Mouse (Mus musculus): ENCODE measurements at regions not wholly inside any gene's neighbourhood (a gene's known extent, or its start where the extent isn't known, plus 50 kb on each side); places are given as distances from the start of the nearest gene placed in this dataset.

DNA sequence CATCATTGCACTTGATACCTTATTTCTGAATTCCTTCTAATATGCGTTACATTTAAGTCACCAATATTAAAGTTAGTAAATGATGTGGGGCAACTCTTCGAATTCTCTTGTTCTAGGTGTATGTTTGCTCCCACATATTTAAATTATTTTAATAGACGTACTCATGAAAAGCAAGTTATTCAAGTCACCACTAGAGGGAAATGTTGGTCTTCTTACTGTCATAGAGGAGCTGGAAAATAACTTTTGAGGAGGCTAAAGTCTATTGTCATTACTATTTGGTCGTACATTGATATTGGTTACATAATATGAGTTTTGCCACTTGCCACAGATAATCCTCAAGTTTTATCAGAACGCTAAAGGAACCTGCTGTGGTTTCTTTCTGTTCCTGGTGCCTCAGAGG is 582.9 kb downstream of the Rab28 start:
- Histone ChIP-seq H3K36me3 (ENCODE audit: control insufficient read depth, insufficient read depth, low read length) (no peaks in the 10 kb centered on the region), H3K4me3 (replicated peaks; ENCODE audit: low read length) (no peak overlapping the region), H3K4me2 (replicated peaks; ENCODE audit: low read depth, low read length, severe bottlenecking) (no peak overlapping the region), H3K27me3 (ENCODE audit: control insufficient read depth, insufficient read depth, low read length) (peaks cover 10% of the 10 kb centered on the region; the same call in 1 of the 2 replicates), H3K9ac (ENCODE audit: low read depth, low read length, severe bottlenecking) (no peak overlapping the region), H3K27ac (replicated peaks; ENCODE audit: low read depth, low read length) (no peak overlapping the region), H3K9me3 (ENCODE audit: control insufficient read depth, low read length) (no peaks in the 10 kb centered on the region), H3K4me1 (ENCODE audit: control insufficient read depth, insufficient read depth, low read length) (no peaks in the 10 kb centered on the region)
- 24% methylated on average over 5 of the region's 5 CpGs for WGBS
- peak; percentile 30; the same call in 1 of the 2 replicates for ATAC-seq (ENCODE audit: low FRiP score, low read depth)
- peak; percentile 82 for DNase-seq (ENCODE audit: low spot score)
- TF ChIP-seq POLR2A (IDR thresholded peaks at IDR 0.05; ENCODE audit: borderline replicate concordance, extremely low read depth, insufficient read depth, insufficient read length): no peak

DNA sequence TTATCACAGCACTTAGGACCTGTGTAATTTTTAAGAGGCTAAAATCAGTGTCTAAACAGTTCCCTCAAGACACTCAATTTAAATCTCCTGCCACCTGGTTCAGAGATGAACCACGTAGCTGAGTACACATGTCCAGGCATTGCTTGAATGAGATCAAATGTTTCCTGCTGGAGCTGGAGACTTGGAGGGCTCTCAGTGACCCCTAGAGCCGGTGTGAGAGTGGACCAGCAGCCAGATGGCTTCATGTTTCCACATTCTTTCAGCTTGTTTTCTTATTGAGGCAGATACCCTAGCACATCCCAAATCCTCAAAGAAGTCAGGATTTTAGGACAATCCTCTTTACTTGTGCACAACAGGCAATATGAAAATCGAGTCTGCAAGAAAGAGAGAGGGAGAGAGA is 590.3 kb downstream of the Rab28 start:
- no peaks in the 10 kb centered on the region for H3K27me3 ChIP-seq (ENCODE audit: control insufficient read depth, insufficient read depth, low read length)
- TF ChIP-seq POLR2A (IDR thresholded peaks at IDR 0.05; ENCODE audit: borderline replicate concordance, extremely low read depth, insufficient read depth, insufficient read length): no peak
- H3K9ac ChIP-seq (ENCODE audit: low read depth, low read length, severe bottlenecking): no peak overlapping the region
- H3K4me1 ChIP-seq (ENCODE audit: control insufficient read depth, insufficient read depth, low read length): no peaks in the 10 kb centered on the region
- no peak overlapping the region for H3K27ac ChIP-seq (replicated peaks; ENCODE audit: low read depth, low read length)
- DNase-seq (ENCODE audit: low spot score) (no peak), ATAC-seq (ENCODE audit: low FRiP score, low read depth) (no peak)
- H3K4me3 ChIP-seq (replicated peaks; ENCODE audit: low read length): no peak overlapping the region
- H3K9me3 ChIP-seq (ENCODE audit: control insufficient read depth, low read length): no peaks in the 10 kb centered on the region
- no peak overlapping the region for H3K4me2 ChIP-seq (replicated peaks; ENCODE audit: low read depth, low read length, severe bottlenecking)
- WGBS: 42% methylated on average over 3 of the region's 3 CpGs
- no peaks in the 10 kb centered on the region for H3K36me3 ChIP-seq (ENCODE audit: control insufficient read depth, insufficient read depth, low read length)

DNA sequence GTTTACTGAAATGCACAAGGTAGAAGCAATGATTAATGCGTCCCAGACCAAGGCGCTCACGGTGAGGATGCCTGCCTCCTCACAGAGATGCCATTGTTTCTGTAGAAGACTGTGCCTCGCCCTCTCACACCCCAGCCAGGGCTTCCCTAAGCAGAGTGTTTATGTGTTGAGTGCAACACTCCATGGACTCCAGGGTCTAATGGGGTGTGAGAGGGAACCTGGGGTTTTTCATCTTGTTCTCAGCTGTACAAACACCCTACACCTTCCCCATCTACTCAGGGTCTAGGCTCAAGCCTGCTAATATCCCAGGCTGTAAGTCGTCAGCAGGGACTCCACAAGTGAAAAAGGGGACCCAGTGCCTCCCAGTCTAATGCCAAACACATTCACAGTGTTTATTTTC is 620.2 kb downstream of the Rab28 start:
- Histone ChIP-seq H3K9ac (ENCODE audit: low read depth, low read length, severe bottlenecking) (no peak overlapping the region), H3K4me2 (replicated peaks; ENCODE audit: low read depth, low read length, severe bottlenecking) (no peak overlapping the region), H3K4me1 (ENCODE audit: control insufficient read depth, insufficient read depth, low read length) (no peaks in the 10 kb centered on the region), H3K27me3 (ENCODE audit: control insufficient read depth, insufficient read depth, low read length) (no peaks in the 10 kb centered on the region), H3K9me3 (ENCODE audit: control insufficient read depth, low read length) (no peaks in the 10 kb centered on the region), H3K36me3 (ENCODE audit: control insufficient read depth, insufficient read depth, low read length) (no peaks in the 10 kb centered on the region), H3K4me3 (replicated peaks; ENCODE audit: low read length) (no peak overlapping the region), H3K27ac (replicated peaks; ENCODE audit: low read depth, low read length) (no peak overlapping the region)
- ATAC-seq (ENCODE audit: low FRiP score, low read depth) (no peak), DNase-seq (ENCODE audit: low spot score) (no peak)
- TF ChIP-seq POLR2A (IDR thresholded peaks at IDR 0.05; ENCODE audit: borderline replicate concordance, extremely low read depth, insufficient read depth, insufficient read length): no peak
- 38% methylated on average over 5 of the region's 5 CpGs for WGBS

DNA sequence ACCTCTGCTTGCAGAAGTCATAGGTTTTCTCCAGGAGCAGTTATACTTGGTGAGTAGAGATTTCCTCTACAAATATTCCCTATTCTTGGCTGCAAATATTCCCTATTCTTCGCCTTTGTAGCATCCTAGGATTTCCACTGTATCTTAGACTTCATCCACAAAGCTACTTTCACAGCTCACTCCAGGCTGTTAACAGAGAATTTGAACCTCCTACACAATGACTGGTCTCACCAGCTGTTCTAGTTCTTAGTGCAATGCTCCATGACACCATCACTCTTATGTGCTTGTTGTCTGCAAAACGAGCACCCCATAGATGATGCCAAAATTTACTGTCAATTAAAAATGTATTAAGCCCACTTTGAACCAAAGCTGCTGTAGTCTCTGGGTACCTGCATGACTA is 631.5 kb downstream of the Rab28 start:
- no peak overlapping the region for H3K27ac ChIP-seq (replicated peaks; ENCODE audit: low read depth, low read length)
- no peak for DNase-seq (ENCODE audit: low spot score)
- no peak for ATAC-seq (ENCODE audit: low FRiP score, low read depth)
- no peak overlapping the region for H3K4me2 ChIP-seq (replicated peaks; ENCODE audit: low read depth, low read length, severe bottlenecking)
- H3K4me1 ChIP-seq (ENCODE audit: control insufficient read depth, insufficient read depth, low read length): no peaks in the 10 kb centered on the region
- no peak for TF ChIP-seq POLR2A (IDR thresholded peaks at IDR 0.05; ENCODE audit: borderline replicate concordance, extremely low read depth, insufficient read depth, insufficient read length)
- H3K9me3 ChIP-seq (ENCODE audit: control insufficient read depth, low read length): no peaks in the 10 kb centered on the region
- WGBS: 73% methylated on average over 2 of the region's 2 CpGs
- no peak overlapping the region for H3K4me3 ChIP-seq (replicated peaks; ENCODE audit: low read length)
- H3K36me3 ChIP-seq (ENCODE audit: control insufficient read depth, insufficient read depth, low read length): no peaks in the 10 kb centered on the region
- no peaks in the 10 kb centered on the region for H3K27me3 ChIP-seq (ENCODE audit: control insufficient read depth, insufficient read depth, low read length)
- no peak overlapping the region for H3K9ac ChIP-seq (ENCODE audit: low read depth, low read length, severe bottlenecking)

DNA sequence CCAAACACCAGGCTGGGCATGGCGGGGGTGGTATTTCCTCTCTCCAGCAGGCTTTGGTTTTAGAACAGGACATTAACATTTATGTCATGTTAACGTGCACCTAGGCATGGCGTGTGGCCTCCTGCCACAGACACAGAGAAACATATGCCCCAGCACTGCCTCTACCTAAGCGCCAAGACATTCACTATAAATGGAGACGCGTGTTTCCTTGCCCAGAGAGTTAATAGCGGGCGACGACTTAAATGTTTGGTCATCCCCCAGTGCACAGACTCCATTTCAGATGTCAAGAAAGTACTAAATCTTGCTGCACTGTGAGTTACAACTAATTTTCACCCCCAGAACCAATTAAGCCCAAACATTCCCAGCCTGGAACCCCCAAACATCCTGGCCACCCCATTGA is 646.3 kb downstream of the Rab28 start:
- TF ChIP-seq POLR2A (IDR thresholded peaks at IDR 0.05; ENCODE audit: borderline replicate concordance, extremely low read depth, insufficient read depth, insufficient read length): no peak
- H3K27ac ChIP-seq (replicated peaks; ENCODE audit: low read depth, low read length): no peak overlapping the region
- ATAC-seq (ENCODE audit: low FRiP score, low read depth) (no peak), DNase-seq (ENCODE audit: low spot score) (no peak)
- H3K9ac ChIP-seq (ENCODE audit: low read depth, low read length, severe bottlenecking): no peak overlapping the region
- no peaks in the 10 kb centered on the region for H3K4me1 ChIP-seq (ENCODE audit: control insufficient read depth, insufficient read depth, low read length)
- H3K36me3 ChIP-seq (ENCODE audit: control insufficient read depth, insufficient read depth, low read length): no peaks in the 10 kb centered on the region
- no peak overlapping the region for H3K4me3 ChIP-seq (replicated peaks; ENCODE audit: low read length)
- H3K4me2 ChIP-seq (replicated peaks; ENCODE audit: low read depth, low read length, severe bottlenecking): no peak overlapping the region
- H3K9me3 ChIP-seq (ENCODE audit: control insufficient read depth, low read length): no peaks in the 10 kb centered on the region
- no peaks in the 10 kb centered on the region for H3K27me3 ChIP-seq (ENCODE audit: control insufficient read depth, insufficient read depth, low read length)
- 60% methylated on average over 9 of the region's 9 CpGs for WGBS

DNA sequence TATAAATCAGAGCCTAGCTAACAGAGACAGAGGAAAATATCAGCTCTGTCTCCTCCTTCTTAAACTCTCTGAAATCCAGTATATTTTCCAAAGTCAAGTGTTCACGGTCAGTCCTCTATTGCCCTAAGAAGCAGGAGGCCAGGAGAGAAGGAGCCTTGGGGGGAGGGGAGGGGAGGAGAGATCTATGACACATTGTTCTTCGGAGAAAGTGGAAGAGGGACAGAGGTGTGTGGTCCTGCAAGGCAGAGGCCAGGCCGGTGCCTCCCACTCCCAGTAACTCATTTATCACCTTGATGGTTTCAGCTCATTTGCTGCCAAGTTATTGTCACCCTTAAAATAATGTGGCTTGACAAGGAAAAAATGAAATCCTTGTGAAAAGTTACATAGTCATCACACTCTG is 646.7 kb downstream of the Rab28 start:
- DNase-seq (ENCODE audit: low spot score): no peak
- Histone ChIP-seq H3K4me2 (replicated peaks; ENCODE audit: low read depth, low read length, severe bottlenecking) (no peak overlapping the region), H3K4me3 (replicated peaks; ENCODE audit: low read length) (no peak overlapping the region), H3K27me3 (ENCODE audit: control insufficient read depth, insufficient read depth, low read length) (no peaks in the 10 kb centered on the region), H3K27ac (replicated peaks; ENCODE audit: low read depth, low read length) (no peak overlapping the region), H3K4me1 (ENCODE audit: control insufficient read depth, insufficient read depth, low read length) (no peaks in the 10 kb centered on the region), H3K36me3 (ENCODE audit: control insufficient read depth, insufficient read depth, low read length) (no peaks in the 10 kb centered on the region), H3K9ac (ENCODE audit: low read depth, low read length, severe bottlenecking) (no peak overlapping the region), H3K9me3 (ENCODE audit: control insufficient read depth, low read length) (no peaks in the 10 kb centered on the region)
- no peak for ATAC-seq (ENCODE audit: low FRiP score, low read depth)
- 30% methylated on average over 3 of the region's 3 CpGs for WGBS
- no peak for TF ChIP-seq POLR2A (IDR thresholded peaks at IDR 0.05; ENCODE audit: borderline replicate concordance, extremely low read depth, insufficient read depth, insufficient read length)

Measured in limb, embryonic 14.5 days (tissue).